Mouse (Mus musculus): ENCODE measurements around the gene Tbx6.
A peak's percentile ranks its signal among the peaks of the same experiment; 100 is the strongest.

Gene Tbx6

GRCm38 (mm10) chr7:126780971-126781635 lies at the start of gene Tbx6:
Gene Tbx6, plus strand, starts transcription at chr7:126781483.
- no peak for DNase-seq (ENCODE audit: low spot score in 2 of 2)

DNA sequence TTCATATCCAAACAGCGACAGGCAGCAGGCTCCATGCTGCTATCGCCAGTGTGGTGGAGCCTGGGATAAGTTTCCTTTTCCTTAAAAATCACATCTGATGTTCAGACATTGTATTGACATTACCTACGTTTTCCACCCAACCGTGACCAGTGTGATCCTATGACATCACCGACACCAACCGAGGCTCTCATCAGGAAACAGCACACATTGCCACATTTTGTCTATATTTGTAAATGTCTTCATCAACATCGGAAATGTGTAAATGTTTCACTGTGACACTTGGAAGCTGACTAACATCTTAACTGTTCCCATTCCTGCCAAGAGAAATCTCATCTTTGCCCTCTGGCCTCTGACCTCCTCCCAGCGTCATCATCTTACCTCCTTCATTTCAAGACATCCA lies 45.2 kb upstream of the Tbx6 start:
- DNase-seq (ENCODE audit: low spot score in 2 of 2) = no peak

- DNase-seq (ENCODE audit: low spot score in 2 of 2) = peak in 1 of 2 experiments; percentile 56
Measured at GRCm38 (mm10) chr7:126739551-126739950, 41.7 kb upstream of the Tbx6 start.

DNA sequence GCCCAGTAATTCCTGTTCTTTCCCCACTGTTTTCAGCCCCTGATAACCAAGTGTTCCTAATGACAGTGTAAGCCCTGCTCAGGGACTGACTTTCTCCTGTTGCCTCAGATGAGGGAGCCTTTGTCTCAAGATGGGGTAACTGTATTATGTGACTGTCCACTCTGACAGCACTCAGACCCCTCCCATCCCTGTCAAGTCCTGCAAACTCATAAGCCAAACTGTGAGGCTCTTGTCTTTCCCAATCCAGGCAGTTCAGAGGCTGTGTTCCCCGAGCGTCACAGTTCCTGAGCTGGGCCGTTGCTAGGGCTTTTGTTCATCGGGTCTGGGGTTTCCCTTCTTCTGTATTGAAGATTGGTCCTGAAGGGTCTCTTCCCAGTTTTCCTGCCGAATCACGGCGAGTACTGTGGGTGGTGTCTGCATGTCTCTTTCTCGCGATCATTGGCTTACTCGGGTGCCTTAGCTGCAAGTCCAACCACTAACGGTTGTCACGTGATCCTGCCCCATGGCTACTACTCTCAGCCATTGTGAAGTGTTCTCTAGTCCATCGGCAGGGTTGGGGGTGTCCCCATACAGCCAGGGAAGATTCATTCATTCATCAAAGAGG lies 41.0 kb upstream of the Tbx6 start:
- no peak for DNase-seq (ENCODE audit: low spot score in 2 of 2)

- DNase-seq (ENCODE audit: low spot score in 2 of 2) = no peak
Measured at GRCm38 (mm10) chr7:126740977-126741376, 40.3 kb upstream of the Tbx6 start.

- no peak for DNase-seq (ENCODE audit: low spot score in 2 of 2)
Measured at GRCm38 (mm10) chr7:126741452-126741851, 39.8 kb upstream of the Tbx6 start.

DNA sequence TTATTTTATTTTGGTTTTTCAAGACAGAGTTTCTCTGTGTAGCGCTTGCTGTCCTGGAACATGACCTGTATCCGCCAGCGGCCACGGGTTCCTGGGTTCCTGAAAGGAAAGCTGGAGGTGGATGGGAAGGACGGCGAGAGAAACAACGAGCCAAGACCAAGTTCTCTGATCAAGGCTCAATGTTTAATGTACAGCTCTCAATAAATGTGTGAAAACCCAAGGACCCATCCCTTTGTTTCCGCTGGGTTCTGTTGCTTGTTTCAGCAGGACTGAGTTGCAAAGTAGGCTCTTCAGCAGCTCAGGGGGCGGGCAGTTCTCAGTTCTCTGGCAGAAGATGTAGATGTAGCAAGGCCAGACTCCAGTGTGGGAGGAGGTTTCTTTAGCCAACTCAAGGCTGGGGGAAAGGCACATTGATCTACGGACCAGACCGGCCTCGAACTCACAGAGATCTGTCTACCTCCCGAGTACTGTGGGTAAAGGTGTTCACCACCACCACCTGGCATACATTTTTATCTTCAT lies 39.3 kb upstream of the Tbx6 start:
- DNase-seq (ENCODE audit: low spot score in 2 of 2) = no peak

DNA sequence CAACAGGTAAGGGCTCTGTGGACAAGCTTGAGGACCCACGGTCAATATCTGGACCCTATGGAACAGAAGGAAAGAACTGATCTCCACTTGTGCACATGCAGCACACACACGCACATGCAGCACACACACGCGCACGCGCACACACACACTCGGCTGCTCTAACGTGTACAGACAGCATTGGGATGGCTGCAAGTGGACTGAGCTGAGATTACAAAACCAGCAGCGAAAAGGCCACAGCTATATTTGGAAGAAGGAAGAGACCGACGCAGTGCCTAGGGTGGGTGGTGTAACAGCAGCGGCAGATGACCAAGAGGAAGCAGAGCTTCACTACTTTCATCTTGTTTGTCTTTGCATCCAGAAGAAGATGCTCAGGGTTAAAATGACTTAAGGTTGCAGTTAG lies 35.2 kb upstream of the Tbx6 start:
- DNase-seq (ENCODE audit: low spot score in 2 of 2) = no peak

DNA sequence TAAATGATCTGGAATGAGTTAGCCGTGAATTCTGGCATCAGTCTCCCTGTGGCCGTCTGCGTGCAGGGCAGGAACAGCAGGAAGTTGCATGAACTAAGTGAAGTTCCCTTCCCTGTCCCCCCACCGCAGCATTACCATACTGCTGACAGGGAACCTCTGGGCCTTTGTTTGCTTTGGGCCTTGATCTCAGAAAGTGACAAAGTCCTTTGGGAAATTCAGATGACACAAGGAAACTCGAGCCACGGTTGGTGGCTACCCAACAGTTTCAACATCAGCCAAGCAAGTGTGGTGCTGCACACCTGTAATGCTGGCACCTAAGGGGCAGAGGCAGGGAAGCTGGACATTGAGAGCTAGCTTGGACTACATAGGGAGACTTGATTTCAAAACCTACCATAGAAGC lies 34.5 kb upstream of the Tbx6 start:
- DNase-seq (ENCODE audit: low spot score in 2 of 2) = no peak

- no peak for DNase-seq (ENCODE audit: low spot score in 2 of 2)
Measured at GRCm38 (mm10) chr7:126748824-126749223, 32.5 kb upstream of the Tbx6 start.

- no peak for DNase-seq (ENCODE audit: low spot score in 2 of 2)
Measured at GRCm38 (mm10) chr7:126749582-126750343, 31.5 kb upstream of the Tbx6 start.

DNA sequence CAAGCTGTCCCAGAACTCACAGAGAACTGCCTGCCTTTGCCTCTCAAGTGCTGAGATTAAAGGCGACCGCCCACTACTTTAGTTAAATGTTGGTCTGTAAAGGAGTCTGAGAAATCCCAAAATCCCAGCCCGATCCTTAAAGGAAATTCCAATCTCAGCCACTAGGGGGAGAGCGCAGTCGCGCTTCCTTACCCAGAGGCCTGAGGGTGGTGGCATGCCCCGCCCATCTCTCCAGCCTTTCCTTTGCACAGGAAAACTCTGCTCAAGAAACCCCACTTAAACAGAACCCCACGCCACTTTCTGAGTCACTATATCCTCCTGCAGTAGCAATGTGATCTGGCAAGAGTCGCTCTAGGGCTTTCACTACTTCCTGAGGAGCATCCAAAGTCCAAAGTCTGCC lies 26.4 kb upstream of the Tbx6 start:
- DNase-seq (ENCODE audit: low spot score in 2 of 2) = peak in 1 of 2 experiments; percentile 66

- no peak for DNase-seq (ENCODE audit: low spot score in 2 of 2)
Measured at GRCm38 (mm10) chr7:126758539-126758938, 22.7 kb upstream of the Tbx6 start.

DNA sequence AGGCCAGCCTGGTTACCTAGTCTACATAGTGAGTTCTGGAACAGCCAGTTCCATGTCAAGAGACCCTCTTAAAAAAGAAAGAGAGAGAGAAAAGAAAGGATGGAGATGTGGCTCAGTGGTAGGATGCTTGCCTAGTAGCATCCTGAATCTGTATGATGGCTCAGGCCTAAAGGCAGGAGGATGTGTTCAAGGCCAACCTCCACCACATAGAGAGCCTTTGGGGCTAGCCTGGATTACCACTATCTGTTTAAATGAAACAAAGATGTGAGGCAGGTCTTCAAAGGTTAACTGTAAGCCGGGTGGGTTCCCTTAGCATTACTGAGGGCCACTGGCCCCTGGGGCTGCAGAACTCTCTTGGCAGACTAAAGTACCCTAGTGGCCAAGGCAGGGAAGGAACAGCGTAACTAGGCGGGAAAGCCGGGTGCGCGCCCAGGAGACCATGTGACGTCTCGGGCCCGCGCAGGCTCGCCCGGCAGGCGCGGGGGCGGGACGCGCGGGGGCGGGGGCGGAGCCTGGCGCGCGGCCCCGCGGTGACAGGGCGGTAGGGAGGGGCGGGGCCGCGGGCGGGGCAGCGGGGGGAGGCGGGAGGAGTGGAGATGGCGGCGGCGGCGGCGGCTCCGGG lies 22.1 kb upstream of the Tbx6 start, which contains the start of gene Mapk3:
TSS of gene Mapk3 (plus strand) at position 552 of the 622 bp plus-strand sequence.
- DNase-seq (ENCODE audit: low spot score in 2 of 2) = peak; percentile 66 to 73

- DNase-seq (ENCODE audit: low spot score in 2 of 2) = no peak
Measured at GRCm38 (mm10) chr7:126759672-126760390, 21.5 kb upstream of the Tbx6 start.

GRCm38 (mm10) chr7:126760391-126760802 lies 20.9 kb upstream of the Tbx6 start:
- DNase-seq (ENCODE audit: low spot score in 2 of 2) = no peak

DNA sequence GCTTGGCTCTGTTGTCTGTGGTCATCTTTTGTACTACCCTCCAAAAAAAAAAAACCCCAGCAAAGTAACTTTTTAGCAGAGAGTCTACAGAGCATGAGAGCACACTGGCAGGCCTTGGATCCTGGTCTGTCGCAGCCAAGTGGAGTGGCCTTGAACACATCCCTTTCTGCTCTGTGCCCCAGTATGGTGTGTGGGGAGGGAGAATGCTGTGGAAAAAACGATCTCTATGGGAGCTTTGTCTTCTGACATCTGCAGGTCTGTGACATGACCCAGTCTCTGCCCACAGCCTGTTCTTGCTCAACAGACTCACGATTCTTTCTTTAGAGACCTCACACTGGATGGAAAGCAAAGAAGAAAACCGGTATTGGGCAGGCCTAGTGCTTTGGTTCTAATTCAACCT lies 20.3 kb upstream of the Tbx6 start:
- DNase-seq (ENCODE audit: low spot score in 2 of 2) = no peak

DNA sequence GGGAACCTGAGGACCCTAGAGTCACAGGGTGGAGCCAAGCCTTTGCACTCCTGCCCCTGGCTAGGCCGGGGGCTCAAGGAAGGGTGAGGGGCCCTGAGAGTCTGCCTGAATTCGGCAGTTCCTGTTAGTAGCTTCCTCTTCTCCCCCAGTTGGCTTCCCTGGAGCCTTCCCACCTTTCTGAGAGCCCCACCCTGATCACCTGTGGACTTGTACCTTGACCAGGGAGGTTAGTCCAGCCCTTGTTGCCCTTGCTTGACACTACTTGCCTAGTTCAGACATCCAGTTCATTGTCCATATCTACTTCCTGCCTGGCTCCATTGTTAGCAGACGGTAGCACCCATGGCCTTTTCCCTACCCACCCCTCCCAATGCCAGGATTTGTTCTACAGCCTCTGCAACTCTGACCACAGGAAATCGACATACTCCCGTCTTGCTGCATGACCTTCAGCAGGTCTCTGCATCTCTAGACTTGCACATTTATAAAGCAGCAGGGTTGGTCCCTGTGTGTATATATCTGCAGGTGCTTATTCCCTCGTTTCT lies 19.7 kb upstream of the Tbx6 start:
- DNase-seq (ENCODE audit: low spot score in 2 of 2) = no peak

- DNase-seq (ENCODE audit: low spot score in 2 of 2) = no peak
Measured at GRCm38 (mm10) chr7:126762471-126763008, 18.7 kb upstream of the Tbx6 start.

DNA sequence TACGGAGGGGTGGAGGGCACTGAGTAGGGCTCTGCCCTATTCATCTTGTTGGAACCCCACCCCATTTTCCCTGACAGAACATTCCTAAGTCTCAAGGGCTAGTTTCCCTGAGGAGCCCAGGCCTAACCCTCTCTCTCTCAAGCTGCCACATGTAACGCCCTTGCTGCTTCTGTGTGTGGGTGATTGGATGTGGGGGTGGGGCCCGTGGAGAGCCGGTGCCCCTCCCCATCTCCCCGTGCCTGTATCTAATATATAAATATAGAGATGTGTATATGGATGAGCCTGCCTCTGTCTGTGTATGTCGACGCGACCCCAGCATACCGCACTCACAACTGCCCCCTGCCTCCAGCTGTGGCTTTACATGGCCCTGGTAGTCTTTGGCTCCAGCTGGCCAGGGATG lies 15.7 kb upstream of the Tbx6 start:
- DNase-seq (ENCODE audit: low spot score in 2 of 2) = no peak

DNA sequence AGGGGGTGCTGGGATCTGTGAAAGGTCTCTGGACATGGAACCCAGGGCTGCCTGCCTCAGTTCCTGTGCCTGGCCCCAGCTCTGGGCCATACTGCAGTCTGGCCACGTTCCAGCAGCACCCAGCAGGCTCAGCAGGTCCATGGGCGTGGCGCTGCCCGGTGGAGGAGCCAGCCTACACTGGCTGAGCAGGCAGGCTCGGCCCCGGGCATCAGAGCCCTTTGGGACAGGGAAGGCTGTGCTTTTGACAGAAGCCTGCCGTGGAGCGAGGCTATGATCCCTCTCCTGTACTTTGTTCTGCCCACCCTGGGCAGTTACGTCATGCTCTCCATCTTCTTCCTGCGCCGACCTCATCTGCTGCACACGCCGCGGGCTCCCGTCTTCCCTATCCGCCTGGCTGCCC lies 15.1 kb upstream of the Tbx6 start, which contains the start of gene Gdpd3:
TSS of gene Gdpd3 (plus strand) at position 134 of the 400 bp plus-strand sequence.
- no peak for DNase-seq (ENCODE audit: low spot score in 2 of 2)
